ENCODE assay signal across 7 mouse cellular contexts in the genomic region with DNA sequence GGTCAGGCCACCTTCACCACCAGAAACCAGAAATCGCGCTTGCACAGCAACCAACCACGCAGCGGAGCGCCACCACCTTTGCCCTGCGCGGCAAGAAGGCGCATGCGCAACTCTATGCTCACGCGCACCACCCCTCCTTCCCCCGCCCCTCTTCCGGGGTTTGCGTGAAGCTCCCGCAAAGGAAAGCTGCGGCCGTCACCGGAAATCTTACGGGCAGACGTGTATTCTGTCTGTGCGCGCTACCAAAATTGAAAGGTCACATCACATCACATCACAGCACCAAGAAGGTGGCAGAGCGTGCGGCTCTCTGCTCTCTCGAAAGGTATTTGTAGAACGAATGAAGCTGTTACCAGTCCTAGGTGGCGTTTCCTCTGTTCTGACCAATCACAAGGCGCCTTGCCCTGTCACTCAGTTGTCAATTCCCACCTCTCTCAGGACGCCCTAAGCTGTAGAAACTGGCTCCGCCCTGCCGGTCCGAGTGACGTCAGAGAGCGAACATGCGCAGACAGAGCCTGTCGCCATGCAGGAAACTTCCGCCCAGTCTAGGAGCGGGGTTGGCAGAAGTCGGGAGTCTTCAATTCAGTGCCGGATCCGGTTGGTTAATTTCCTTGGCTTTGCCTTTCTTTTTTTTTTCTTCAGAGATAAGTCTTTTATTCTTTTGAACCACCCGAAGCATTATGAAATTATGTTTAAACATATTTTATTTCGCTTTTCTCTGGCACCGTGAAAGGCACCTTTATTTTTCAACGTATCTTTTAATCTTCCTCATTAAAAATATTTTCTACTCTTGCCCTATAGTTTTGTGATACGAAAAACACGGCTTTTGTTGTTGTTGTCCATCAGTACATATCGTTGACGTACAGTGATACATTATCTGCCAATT. TPM values are rescaled to one million over a fixed set of nuclear protein-coding genes. Genes with fewer than 3 reads are reported as not detected.
A peak's percentile ranks its signal among the peaks of the same experiment; 100 is the strongest.
DNase-seq lines count a peak whose midpoint lies in the region; ATAC-seq lines count a peak whose summit lies in the region.

TSS of gene Slx4ip (plus strand) at position 151 of the 883 bp plus-strand sequence.
TSS of gene AL731706.1 (minus strand) at position 322 of the 883 bp plus-strand sequence.
TSS of gene Mkks (minus strand) at position 322 of the 883 bp plus-strand sequence.

- H3K4me1 ChIP-seq in embryonic facial prominence, embryonic 11.5 days (ENCODE audit: control insufficient read depth, insufficient read depth, low read length), result no peaks in the 10 kb centered on the region
- H3K4me1 ChIP-seq in limb, embryonic 10.5 days, result peaks cover 4% of the 10 kb centered on the region; the same call in 1 of the 2 replicates
- H3K4me1 ChIP-seq in midbrain, embryonic 13.5 days (replicated peaks), result peaks cover 24% of the 10 kb centered on the region

- DNase-seq in adrenal gland, postnatal 14 days, result peak; percentile 99
- peak; percentile 100 for DNase-seq in embryonic facial prominence, embryonic 11.5 days (ENCODE audit: low spot score)
- DNase-seq in kidney, adult 11 months, result peak; percentile 100
- peak; percentile 98 for DNase-seq in limb, embryonic 10.5 days (ENCODE audit: low spot score)
- DNase-seq in spleen, adult 12 weeks (ENCODE audit: low spot score), result peak; percentile 98

- peak within 1 kb of the TSS; percentile 71 for H3K4me3 ChIP-seq in embryonic facial prominence, embryonic 11.5 days (ENCODE audit: low read depth, low read length)
- H3K4me3 ChIP-seq in limb, embryonic 10.5 days, result peak within 1 kb of the TSS; percentile 78
- peak within 1 kb of the TSS; percentile 61 for H3K4me3 ChIP-seq in midbrain, embryonic 13.5 days (replicated peaks)

- peak within 1 kb of the TSS; percentile 33 for H3K4me2 ChIP-seq in embryonic facial prominence, embryonic 11.5 days (ENCODE audit: low read depth, low read length)
- peak within 1 kb of the TSS; percentile 50 for H3K4me2 ChIP-seq in midbrain, embryonic 13.5 days (replicated peaks)

- under 1% methylated on average over 49 of the region's 49 CpGs for WGBS in embryonic facial prominence, embryonic 11.5 days
- WGBS in limb, embryonic 10.5 days, result under 1% methylated on average over 49 of the region's 49 CpGs
- WGBS in midbrain, embryonic 13.5 days, result under 1% methylated on average over 49 of the region's 49 CpGs

- H3K9me3 ChIP-seq in embryonic facial prominence, embryonic 11.5 days (replicated peaks; ENCODE audit: control insufficient read depth, low read length), result no peaks in the 10 kb centered on the region
- H3K9me3 ChIP-seq in limb, embryonic 10.5 days (replicated peaks), result no peaks in the 10 kb centered on the region
- no peaks in the 10 kb centered on the region for H3K9me3 ChIP-seq in midbrain, embryonic 13.5 days

- peak within 1 kb of the TSS; percentile 76 for H3K27ac ChIP-seq in embryonic facial prominence, embryonic 11.5 days (replicated peaks; ENCODE audit: low read depth, low read length)
- H3K27ac ChIP-seq in limb, embryonic 10.5 days, result peak within 1 kb of the TSS; percentile 97
- H3K27ac ChIP-seq in midbrain, embryonic 13.5 days, result peak within 1 kb of the TSS; percentile 90

- ATAC-seq in embryonic facial prominence, embryonic 11.5 days (replicated peaks; ENCODE audit: insufficient number of reproducible peaks, low FRiP score, low TSS enrichment, low read depth), result peak; percentile 99
- ATAC-seq in granulocyte monocyte progenitor cell, adult 5-6 weeks (replicated peaks; ENCODE audit: poor library complexity, severe bottlenecking), result peak; percentile 80
- peak; percentile 97 for ATAC-seq in midbrain, embryonic 13.5 days

- H3K36me3 ChIP-seq in embryonic facial prominence, embryonic 11.5 days (replicated peaks; ENCODE audit: control insufficient read depth, insufficient read depth, low read depth, low read length), result no peaks in the 10 kb centered on the region
- peaks cover 4% of the 10 kb centered on the region; the same call in 1 of the 2 replicates for H3K36me3 ChIP-seq in limb, embryonic 10.5 days
- H3K36me3 ChIP-seq in midbrain, embryonic 13.5 days, result no peaks in the 10 kb centered on the region

- H3K27me3 ChIP-seq in embryonic facial prominence, embryonic 11.5 days (ENCODE audit: control insufficient read depth, insufficient read depth, low read length), result no peaks in the 10 kb centered on the region
- no peaks in the 10 kb centered on the region for H3K27me3 ChIP-seq in limb, embryonic 10.5 days (ENCODE audit: low read depth, poor library complexity, severe bottlenecking)
- no peaks in the 10 kb centered on the region for H3K27me3 ChIP-seq in midbrain, embryonic 13.5 days

- H3K9ac ChIP-seq in embryonic facial prominence, embryonic 11.5 days (replicated peaks; ENCODE audit: low read length), result peak within 1 kb of the TSS; percentile 75
- peak within 1 kb of the TSS; percentile 71 for H3K9ac ChIP-seq in midbrain, embryonic 13.5 days (replicated peaks)

RNA-seq across cellular contexts. Expression of gene Slx4ip, which starts in this region (rescaled TPM):
- total RNA-seq in adrenal gland, postnatal 14 days (2021), result 4.6 and 5.8 TPM in 2 replicates
- 7.4 and 9.1 TPM in 2 replicates for polyA plus RNA-seq in embryonic facial prominence, embryonic 11.5 days (2014; fragmentation: Nextera tagmentation; extraction: Ambion mirVana)
- 5.4 and 7.7 TPM in 2 replicates for total RNA-seq in granulocyte monocyte progenitor cell, adult 5-6 weeks (2014; fragmentation: Nextera tagmentation)
- 3.9 and 5.6 TPM in 2 replicates for total RNA-seq in granulocyte monocyte progenitor cell, adult 5-6 weeks (2017)
- 6.1 and 7.4 TPM in 2 replicates for polyA plus RNA-seq in limb, embryonic 10.5 days (2016; fragmentation: Nextera tagmentation; extraction: Ambion mirVana)
- 16.0 and 16.3 TPM in 2 replicates for polyA plus RNA-seq in midbrain, embryonic 13.5 days (2015; fragmentation: Nextera tagmentation; extraction: Ambion mirVana)

RNA-seq across cellular contexts. Expression of gene AL731706.1, which starts in this region (rescaled TPM):
- 10.9 and 16.1 TPM in 2 replicates for total RNA-seq in adrenal gland, postnatal 14 days (2021)
- polyA plus RNA-seq in embryonic facial prominence, embryonic 11.5 days (2014; fragmentation: Nextera tagmentation; extraction: Ambion mirVana), result 28.8 and 30.1 TPM in 2 replicates
- 9.9 and 10.1 TPM in 2 replicates for total RNA-seq in granulocyte monocyte progenitor cell, adult 5-6 weeks (2014; fragmentation: Nextera tagmentation)
- total RNA-seq in granulocyte monocyte progenitor cell, adult 5-6 weeks (2017), result 11.8 and 27.1 TPM in 2 replicates
- 18.9 and 21.7 TPM in 2 replicates for polyA plus RNA-seq in limb, embryonic 10.5 days (2016; fragmentation: Nextera tagmentation; extraction: Ambion mirVana)
- 20.3 and 23.2 TPM in 2 replicates for polyA plus RNA-seq in midbrain, embryonic 13.5 days (2015; fragmentation: Nextera tagmentation; extraction: Ambion mirVana)

RNA-seq across cellular contexts. Expression of gene Mkks, which starts in this region (rescaled TPM):
- total RNA-seq in adrenal gland, postnatal 14 days (2021), result 31.1 and 32.3 TPM in 2 replicates
- polyA plus RNA-seq in embryonic facial prominence, embryonic 11.5 days (2014; fragmentation: Nextera tagmentation; extraction: Ambion mirVana), result 19.9 and 20.7 TPM in 2 replicates
- 17.4 and 18.0 TPM in 2 replicates for total RNA-seq in granulocyte monocyte progenitor cell, adult 5-6 weeks (2014; fragmentation: Nextera tagmentation)
- 8.0 and 10.8 TPM in 2 replicates for total RNA-seq in granulocyte monocyte progenitor cell, adult 5-6 weeks (2017)
- polyA plus RNA-seq in limb, embryonic 10.5 days (2016; fragmentation: Nextera tagmentation; extraction: Ambion mirVana), result 11.8 and 12.4 TPM in 2 replicates
- polyA plus RNA-seq in midbrain, embryonic 13.5 days (2015; fragmentation: Nextera tagmentation; extraction: Ambion mirVana), result 12.0 and 13.3 TPM in 2 replicates

Comparison
In these comparisons a context has a peak if more than half of its experiments do, and no peak if none do; other contexts are left out.
1. Peak in every context shown above with its lines: DNase-seq, ATAC-seq, H3K4me3 ChIP-seq and H3K27ac ChIP-seq.